Mouse (Mus musculus): ENCODE data around the gene Nek7. TPM values are rescaled to one million over a fixed set of nuclear protein-coding genes. Genes with fewer than 3 reads are reported as not detected.

The Nek7 gene
- total and polyA plus RNA-seq, 3 experiments = 4.7 to 9.1 TPM; not detected in 1

DNA sequence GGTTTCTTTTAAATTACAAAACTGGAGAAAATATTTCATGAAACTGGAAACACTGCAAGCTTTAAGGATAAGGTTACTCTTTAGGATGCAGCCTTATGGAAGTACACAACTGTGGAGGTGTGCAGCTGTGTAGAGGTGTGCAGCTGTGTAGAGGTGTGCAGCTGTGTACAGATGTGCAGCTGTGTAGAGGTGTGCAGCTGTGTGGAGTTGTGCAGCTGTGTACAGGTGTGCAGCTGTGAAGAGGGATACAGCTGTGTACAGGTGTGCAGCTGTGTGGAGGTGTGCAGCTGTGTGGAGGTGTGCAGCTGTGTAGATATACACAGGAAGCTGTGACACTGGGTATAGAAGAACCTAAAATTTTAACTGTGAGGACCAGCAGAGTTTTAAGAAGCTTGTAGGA is 81.7 kb downstream of the Nek7 start:
- H3K4me3 ChIP-seq (ENCODE audit: control insufficient read depth in 1 of 2, insufficient read depth in 1 of 2, low read depth in 2 of 2, low read length in 2 of 2) = no peak overlapping the region
- TF ChIP-seq ZC3H11A (IDR thresholded peaks at IDR 0.05; ENCODE audit: low read depth, low read length) (no peak), ZNF384 (IDR thresholded peaks at IDR 0.05; ENCODE audit: low read depth, low read length) (no peak), JUND (IDR thresholded peaks at IDR 0.05; ENCODE audit: low read depth, low read length) (no peak), ZMIZ1 (IDR thresholded peaks at IDR 0.05; ENCODE audit: low read depth, low read length) (no peak), MYB (IDR thresholded peaks at IDR 0.05; ENCODE audit: low read depth, low read length) (no peak), MAX (IDR thresholded peaks at IDR 0.05; ENCODE audit: low read length) (no peak), BHLHE40 (IDR thresholded peaks at IDR 0.05; ENCODE audit: borderline replicate concordance, low read depth, low read length) (no peak), ZKSCAN1 (IDR thresholded peaks at IDR 0.05; ENCODE audit: low read depth, low read length) (no peak), MXI1 (IDR thresholded peaks at IDR 0.05; ENCODE audit: low read depth, low read length) (no peak), POLR2AphosphoS2 (IDR thresholded peaks at IDR 0.05; ENCODE audit: low read length) (no peak), GATA1 (IDR thresholded peaks at IDR 0.05; ENCODE audit: low read depth, low read length) (no peak), NELFE (IDR thresholded peaks at IDR 0.05; ENCODE audit: low read depth, low read length) (no peak), RAD21 (IDR thresholded peaks at IDR 0.05; ENCODE audit: low read depth, low read length) (no peak), NRF1 (IDR thresholded peaks at IDR 0.05; ENCODE audit: insufficient read depth, low read depth, low read length, poor library complexity, severe bottlenecking) (no peak), E2F4 (IDR thresholded peaks at IDR 0.05; ENCODE audit: borderline replicate concordance, low read depth, low read length) (no peak), ETS1 (IDR thresholded peaks at IDR 0.05; ENCODE audit: low read depth, low read length) (no peak), MEF2A (IDR thresholded peaks at IDR 0.05; ENCODE audit: extremely low read depth, insufficient replicate concordance, low read depth, low read length, poor library complexity, severe bottlenecking) (no peak), UBTF (IDR thresholded peaks at IDR 0.05; ENCODE audit: borderline replicate concordance, insufficient read depth, low read depth, low read length) (no peak), USF1 (IDR thresholded peaks at IDR 0.05; ENCODE audit: low read depth, low read length) (no peak), GABPA (IDR thresholded peaks at IDR 0.05; ENCODE audit: low read depth, low read length) (no peak)
- DNase-seq (ENCODE audit: low read depth, low spot score) = no peak
- no peaks in the 10 kb centered on the region for H3K79me2 ChIP-seq (ENCODE audit: control insufficient read depth, insufficient read depth, low read length, poor library complexity)
- H3K4me1 ChIP-seq (ENCODE audit: control insufficient read depth in 1 of 2, insufficient read depth in 2 of 2, low read length in 2 of 2) = no peaks in the 10 kb centered on the region
- no peak overlapping the region for H3K9ac ChIP-seq (ENCODE audit: control insufficient read depth, low read depth, low read length, poor library complexity, severe bottlenecking)
- H3K9me3 ChIP-seq (replicated peaks; ENCODE audit: insufficient read depth, low read length) = no peaks in the 10 kb centered on the region
- H3K27ac ChIP-seq (ENCODE audit: control insufficient read depth, low read depth, low read length) = no peak overlapping the region
- H3K27me3 ChIP-seq (ENCODE audit: control insufficient read depth in 1 of 2, insufficient read depth in 2 of 2, low read length in 2 of 2) = no peaks in the 10 kb centered on the region
- H3K36me3 ChIP-seq (ENCODE audit: control insufficient read depth in 1 of 2, insufficient read depth in 2 of 2, low read length in 2 of 2) = no peaks in the 10 kb centered on the region
